Mouse (Mus musculus): ENCODE measurements around the gene Stradb.
"Not testable (repeated sequence)": the region's sequence is repeated elsewhere in the genome, so short reads cannot be mapped to it uniquely, and the experiment has no call there.

The Stradb gene

DNA sequence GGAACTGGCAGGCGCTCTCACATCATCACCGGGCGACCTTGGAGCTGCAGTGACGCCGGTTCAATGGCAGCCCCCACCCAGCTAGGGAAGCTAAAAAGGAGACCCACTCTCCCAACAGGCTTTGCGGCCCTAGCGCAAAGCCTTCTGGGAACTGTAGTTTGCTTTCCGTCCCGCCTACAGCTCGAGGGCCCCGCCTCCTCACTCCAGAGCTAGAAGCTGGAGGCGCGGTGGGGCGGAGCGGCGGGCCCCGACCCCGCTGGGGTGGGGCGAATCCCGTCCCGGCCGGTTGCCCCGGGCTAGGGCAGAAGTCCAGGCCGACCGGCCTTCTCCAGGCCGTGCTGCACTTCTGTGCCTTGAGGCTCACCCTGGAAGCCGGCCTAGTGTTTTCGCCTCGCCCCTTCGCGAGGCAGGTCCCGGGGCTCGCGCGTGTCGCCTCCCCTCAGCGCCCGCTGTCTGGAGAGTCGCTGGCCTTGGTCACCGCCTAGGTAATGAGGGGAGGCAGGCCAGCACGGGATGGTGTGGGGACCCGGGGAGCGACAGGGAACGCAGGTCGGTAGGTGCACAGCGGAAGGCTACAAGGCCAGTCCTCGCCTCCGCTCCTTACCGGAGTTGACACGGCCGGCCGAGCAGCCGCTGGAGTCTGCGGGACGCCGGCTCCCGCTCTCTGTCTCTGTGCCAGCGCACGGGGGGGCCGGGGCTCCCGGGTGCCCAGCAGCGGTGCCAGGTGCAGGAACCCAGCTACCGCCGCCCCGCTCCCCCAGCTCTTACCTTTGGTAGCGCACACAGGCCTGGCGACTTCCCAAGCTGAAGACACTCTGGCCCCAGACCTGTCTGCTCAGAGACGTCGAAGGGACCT lies at the start of gene Stradb, which contains the start of gene Trak2:
TSS of gene Stradb (plus strand) at position 157 of the 856 bp plus-strand sequence.
TSS of gene Trak2 (minus strand) at position 65 of the 856 bp plus-strand sequence.
- peak; percentile 91 for DNase-seq (ENCODE audit: extremely low spot score, low spot score)

DNA sequence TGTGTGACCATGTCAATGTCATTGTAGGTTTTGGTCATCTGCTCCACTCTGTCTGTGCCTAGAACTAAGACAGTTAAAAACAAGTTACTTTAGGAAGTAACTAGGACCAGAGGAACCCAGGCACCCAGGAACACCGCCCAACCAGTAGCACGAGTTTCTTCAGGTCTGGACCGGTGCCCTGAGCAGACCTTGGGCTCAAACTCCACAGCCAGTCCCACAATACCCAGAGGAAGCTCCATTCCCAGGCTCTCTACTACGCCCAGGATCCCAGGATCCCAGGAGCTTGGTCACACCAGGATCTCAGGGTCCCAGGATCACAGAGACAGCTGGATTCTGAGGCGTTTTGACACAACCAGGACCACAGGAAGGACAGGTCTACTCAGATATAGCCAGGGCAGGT lies 46.7 kb upstream of the Stradb start:
- no peak for DNase-seq (ENCODE audit: extremely low spot score, low spot score)

DNA sequence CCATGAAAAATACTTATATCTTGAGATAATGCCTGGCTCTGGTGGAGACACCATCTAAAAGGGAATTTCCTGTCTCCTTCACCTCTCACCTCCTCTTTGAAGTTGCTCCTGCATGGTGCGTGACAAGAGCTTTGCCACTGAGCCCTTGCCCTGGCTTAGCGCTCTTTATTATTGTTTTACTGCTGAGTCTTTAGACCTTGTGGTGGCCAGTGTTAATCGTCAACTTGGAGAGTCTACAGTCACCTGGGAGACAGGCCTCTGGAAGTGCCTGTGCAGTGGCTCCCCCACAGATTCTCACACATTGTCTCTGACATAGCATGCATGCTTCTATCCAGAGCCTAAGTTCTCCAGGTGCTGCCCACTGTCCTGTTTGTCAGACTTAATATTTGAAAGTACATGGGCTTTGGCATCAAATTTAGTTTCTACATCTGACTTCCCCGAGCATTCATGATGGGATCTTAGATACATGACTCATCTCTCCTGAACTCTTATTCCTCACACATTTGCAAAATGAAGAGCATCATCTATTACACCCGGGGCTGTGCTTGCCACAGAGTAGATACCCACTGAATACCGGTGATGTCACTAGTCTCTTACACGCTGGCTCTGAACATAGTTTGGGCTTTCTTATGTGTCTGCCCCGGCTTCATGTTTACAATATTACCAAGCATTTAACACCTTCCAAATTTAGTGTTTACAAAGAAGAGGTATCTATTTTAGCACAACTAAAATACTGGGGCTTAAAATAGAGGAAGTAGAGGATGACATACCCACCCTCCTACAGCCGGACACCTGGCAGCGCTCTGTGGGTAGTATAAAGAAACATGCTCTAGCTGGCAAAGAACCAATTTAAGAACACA lies 36.3 kb upstream of the Stradb start:
- DNase-seq (ENCODE audit: extremely low spot score, low spot score) = no peak

DNA sequence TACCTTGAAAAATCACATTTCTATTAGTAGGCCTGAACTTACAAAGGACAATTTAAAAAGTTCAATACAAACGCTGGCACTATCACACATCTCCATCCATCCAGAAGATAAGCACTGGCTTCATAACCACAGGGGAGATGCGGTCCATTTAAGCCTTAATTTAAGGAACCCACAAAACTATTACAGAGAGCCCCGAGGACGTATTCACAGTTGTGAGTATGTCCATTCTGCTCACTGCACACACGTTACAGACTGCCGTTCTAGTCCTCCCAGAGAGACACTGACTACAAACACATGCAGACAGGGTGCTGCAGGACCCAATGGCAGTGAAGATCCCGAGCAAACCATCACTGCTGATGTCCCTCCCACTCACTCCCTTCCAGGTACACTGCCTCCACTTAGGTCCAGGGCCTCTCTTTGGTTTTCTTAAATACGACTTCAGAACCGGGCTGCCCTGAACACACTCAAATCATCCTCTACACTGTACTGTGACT lies 35.7 kb upstream of the Stradb start:
- DNase-seq (ENCODE audit: extremely low spot score, low spot score) = no peak

DNA sequence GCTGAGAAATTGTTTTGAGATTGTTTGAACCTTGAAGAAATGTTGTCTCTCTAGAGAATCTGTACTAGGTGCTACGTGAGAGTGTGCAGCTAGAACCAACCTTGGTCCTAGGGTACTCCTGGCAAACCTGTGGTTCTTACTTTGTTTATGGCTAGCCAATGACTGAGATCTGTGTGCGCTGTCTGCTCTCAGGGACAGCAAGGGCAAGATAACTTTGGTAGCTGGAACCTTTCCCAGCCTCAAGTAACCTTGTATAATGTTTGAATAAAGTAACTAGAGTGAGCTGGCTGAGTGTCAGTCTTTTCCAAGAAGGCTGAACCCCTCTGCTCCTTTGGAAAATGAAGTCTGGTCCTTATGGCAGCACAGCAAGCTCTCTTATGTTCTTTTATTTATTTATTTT lies 27.8 kb upstream of the Stradb start:
- DNase-seq (ENCODE audit: extremely low spot score, low spot score) = no peak

DNA sequence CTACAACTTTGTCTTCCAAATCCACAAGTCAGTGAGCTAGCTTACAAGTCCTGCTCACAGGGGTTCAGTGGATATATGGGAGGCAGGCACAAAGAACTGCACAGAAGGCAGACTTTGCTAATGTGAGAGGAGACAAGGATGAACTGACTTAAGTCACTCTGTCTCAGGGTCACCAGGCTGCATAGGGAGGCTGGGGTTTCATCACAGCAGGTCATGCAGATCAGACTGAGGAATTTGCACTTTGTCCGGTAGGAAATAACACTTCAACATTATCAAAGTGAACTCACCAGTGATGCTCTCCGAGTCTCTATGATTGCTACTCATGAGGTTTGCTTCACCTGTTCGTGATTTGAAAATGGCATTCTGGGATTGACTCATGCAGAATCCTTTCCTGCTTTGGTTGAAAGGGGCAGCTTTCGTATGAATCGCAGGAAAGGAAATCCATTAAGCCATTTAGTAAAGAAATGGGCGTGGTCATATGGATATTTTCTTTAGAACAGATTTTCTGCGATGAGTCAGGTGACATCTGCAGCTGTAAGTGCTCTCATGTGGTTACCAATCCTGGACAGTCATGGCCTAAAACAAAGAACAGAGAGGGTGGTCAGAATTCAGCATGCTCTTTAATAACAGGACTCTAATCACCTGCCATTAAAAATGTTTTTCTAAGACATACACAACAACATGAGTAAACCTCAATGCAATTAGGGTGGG lies 27.2 kb upstream of the Stradb start:
- DNase-seq (ENCODE audit: extremely low spot score, low spot score) = no peak

DNA sequence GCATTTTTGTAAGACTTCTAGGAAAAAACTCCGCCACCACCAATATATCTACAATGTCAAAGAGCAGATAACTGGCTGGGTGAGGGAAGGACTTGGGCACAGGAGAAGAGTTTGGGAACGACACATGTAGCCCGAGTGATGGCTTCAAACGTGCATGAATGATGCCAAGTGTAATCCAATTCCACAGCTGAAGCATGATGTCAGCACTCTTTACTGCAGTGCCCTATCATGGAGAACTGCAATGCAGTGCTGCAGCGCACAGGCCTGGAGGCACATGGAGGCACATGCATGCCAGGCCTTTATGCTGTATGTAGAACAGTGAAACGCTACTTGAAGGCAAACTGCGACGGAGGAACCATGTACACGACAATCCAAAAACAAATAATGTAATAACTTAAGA lies 26.6 kb upstream of the Stradb start:
- DNase-seq (ENCODE audit: extremely low spot score, low spot score) = no peak

DNA sequence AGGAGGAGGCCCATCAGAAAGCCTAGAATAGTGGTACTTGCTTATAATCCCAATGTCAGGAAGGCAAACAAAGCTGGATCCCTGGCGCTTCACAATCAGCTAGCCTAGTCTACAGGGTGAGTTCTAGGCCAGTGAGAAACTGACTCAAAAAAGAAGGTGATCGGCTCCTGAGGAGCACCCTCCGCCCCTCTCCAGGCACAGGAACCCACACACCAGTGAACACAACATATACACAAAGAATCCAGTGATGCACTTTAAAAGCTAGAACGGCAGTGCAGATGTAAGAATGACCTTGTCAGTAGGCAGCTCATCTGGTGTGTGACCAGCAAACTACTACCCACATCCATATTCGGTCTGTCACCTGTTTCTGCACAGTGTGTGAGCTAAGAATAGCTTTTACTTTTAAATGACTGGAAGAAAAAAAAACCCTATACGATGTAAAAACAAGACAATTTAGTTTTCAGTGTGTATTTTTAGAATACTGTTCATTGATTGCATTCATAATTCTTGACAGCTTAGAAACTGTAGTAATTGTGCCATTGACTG lies 23.7 kb upstream of the Stradb start:
- no peak for DNase-seq (ENCODE audit: extremely low spot score, low spot score)

DNA sequence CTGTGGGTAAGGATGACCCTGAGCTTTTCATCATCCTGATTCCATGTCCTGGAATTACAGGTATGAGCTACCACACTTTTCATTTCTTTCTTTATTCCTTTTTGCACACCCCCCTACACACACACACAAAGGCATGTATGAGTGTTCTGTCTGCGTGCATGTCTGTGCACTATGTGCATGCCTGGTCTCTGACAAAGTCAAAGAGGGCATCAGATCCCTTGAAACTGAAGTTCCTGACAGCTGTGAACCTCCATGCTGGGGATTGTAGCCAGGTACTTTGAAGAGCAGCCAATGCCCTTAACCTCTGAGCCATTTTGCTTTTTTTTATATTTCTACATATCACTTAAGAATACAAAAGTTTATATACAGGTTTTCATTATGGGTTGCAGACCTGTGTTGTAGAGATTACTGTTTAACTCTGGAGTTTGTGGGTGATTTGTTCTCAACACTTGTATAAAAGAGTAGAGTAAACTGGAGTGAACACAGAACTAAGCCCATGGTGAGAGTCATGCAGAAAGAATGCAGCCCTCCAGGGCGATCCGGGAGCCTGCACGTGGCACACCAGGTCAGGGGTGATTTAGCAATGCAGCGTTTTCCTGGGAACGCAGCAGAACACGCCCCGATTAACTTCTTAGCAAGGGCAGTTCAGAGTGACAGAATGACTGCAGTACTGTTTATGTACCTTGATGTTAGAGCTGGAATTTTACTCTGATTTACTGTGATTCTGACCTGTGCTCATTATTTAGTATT lies 22.2 kb upstream of the Stradb start:
- no peak for DNase-seq (ENCODE audit: extremely low spot score, low spot score)

DNA sequence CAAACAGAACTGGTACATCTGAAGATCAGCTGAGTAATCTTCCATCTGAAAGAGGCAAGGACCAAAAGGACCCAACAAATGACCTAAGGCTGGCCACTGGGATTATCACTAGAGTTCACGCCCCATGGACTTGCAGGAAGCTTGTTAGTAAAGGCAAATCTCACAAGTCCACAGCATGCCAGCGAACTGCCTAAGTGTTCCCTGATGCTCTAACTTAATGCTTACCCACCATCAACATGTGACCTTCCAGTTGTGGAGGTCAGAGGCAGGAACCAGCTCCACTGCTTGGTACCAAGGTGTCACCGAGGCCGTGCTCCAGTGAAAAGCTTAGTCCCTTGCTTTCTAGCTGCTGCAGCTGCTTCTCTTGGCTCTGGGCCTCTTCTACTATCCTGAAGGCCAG lies 21.5 kb upstream of the Stradb start:
- DNase-seq (ENCODE audit: extremely low spot score, low spot score) = no peak

DNA sequence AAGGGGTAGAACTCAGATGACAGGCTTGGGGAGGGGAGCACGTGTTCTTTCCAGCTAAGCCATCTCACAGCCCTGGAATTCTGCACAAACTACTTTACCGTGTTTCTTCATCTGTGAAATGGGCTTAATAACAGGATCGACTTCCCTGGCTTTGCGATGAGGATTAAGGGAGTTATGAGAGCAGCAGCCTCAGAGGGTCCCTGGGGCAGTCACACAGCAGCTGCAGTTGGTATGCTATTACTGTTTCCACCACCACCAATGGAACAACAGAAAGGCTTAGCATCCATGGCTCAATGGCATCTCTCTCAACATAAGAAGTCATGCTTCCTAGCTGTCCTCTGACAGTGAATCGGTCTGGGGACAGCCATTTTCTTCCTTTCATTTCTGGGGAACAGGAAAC lies 20.8 kb upstream of the Stradb start:
- no peak for DNase-seq (ENCODE audit: extremely low spot score, low spot score)

DNA sequence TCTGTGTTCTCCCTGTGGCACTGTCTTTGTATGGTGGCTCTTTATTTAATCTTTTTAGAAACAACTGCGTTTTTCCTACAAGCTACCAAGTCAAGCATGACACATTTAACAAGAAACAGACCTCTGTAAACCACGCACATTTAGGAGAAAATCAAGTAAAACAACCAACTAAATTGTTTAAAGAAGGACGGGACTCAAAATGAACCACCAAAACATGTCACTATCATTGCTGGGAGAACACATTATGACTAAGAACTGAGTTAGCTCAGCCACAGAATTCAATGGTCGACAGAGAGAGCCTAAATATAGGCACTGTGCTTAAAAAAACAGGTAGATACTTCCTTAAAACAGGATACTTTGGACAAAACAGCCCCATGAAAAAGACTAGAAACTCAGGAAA lies 20.3 kb upstream of the Stradb start:
- no peak for DNase-seq (ENCODE audit: extremely low spot score, low spot score)

DNA sequence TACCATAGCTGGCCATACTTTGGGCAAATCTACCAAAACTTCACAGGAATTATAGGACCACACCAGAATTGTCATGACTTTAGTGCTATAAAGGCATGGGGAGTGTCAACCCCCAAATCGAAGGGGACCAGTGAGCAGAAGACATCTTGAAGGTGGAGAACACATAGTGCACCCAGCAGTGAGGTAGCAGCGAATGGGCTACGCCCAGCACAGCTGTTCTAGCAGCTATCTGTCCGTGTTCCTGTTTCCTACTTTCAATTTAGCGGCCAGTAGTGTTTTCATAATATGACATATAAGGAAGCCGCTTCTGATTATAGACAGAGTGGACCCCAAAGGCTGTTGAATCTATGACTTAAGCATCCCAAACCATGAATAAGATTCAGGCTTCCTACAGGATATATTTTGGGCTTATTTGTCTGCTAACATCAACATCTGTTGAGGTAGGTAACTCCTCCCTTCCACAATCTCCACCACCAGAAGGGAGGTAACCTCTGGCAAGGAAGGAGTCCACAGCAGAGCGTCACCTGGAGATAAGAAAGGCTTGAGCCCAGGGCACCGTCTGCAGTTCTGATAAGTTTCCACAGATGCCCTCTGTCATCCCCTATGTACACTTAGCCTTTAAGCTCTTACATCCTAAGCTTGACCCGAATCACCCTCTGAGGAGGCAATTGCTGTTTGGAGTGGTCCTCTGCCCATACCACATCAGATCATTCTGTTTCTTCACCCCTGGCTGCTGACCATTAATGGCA lies 19.5 kb upstream of the Stradb start:
- no peak for DNase-seq (ENCODE audit: extremely low spot score, low spot score)

DNA sequence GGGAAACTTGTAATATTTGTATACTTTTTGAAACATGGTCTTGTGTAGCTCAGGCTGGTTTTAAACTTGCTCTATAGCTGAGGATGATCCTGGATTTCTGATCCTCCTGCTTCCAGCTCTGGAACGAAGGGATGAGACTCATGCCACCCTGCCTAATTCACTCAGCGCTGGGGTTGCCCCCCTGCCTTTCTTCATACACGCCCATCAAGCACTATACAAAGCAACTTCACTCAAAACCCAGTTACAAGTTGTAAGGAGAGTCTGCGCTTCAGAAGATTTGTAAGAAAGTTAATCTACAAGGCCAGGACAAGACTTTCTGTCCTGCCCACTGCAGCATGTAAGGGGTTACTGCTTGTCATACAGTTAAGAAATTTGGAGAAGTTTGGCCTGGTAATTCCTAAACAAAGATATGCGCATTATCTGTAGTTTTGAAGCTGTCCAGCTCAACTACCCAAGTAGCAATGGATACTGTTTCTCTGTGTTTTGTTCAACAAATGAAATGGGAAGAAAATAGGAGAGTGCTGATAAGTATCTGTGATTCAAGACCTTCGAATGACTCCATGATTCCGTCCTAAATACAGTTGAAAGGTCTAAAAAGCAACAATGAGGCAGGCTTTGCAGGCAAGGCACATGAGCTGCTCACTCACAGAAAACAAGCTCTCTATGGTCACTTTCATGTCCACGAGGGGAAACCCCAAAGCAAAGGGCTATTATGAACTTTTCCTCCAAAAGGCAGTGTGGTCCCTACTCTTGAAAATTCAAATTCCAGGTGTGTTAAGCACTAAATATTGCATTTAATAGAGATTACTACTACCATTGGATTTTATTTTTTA lies 18.5 kb upstream of the Stradb start:
- no peak for DNase-seq (ENCODE audit: extremely low spot score, low spot score)

DNA sequence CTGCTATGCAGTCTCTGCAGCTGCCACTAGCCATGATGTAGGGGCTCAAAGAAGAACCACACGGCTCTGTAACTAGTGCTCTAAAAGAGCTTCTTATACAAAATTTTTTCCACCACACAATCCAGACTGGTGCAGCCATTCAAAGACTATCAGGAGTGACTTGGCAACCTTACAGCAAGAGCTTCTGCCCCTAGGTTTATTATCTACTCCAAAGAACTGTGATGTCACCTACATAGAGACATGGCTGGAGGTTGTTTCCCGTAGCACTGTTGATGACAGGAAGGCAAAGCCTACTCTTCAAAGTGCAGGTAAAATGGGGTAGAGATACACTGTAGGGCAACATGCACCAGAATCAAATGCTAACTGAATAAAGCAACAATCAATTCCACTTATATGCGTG lies 17.6 kb upstream of the Stradb start:
- no peak for DNase-seq (ENCODE audit: extremely low spot score, low spot score)

DNA sequence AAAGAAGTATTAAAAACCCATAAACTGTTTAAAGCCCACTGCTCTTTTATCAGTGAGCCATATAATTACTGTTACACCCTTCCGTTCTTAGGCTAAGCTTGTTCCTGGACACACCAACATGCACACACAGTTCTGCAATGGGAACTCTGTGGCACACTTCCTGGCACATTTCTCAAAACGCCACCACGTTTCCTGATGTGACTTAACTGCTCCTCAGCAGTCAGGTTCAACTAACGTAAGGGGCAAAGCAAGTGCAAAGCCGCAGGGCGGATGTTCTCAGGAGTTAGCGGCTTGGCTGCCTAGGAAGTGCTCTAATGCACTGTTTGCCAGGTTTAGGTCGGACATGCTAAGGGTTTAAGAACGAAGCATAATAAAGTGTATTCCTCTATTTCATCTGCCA lies 17.1 kb upstream of the Stradb start:
- no peak for DNase-seq (ENCODE audit: extremely low spot score, low spot score)

DNA sequence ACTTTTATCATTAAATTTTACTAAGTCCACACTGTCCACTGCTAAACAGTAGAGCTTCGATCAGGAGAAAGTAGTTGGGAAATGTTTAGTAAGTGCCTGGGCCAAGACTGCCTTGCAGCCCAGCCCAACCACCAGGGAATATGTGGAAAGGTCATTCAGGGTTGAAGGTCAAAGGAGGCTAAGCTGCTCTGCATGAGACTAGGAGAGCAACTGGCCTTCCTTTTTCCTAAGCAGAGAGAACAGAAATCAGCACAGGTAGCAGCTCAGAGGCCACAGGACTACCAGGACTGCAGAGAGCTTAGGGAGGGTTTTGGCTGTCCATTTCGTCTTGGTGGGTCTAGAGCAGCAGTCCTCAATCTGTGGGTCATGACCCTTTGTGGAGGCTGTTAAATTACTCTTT lies 15.4 kb upstream of the Stradb start:
- DNase-seq (ENCODE audit: extremely low spot score, low spot score) = no peak

DNA sequence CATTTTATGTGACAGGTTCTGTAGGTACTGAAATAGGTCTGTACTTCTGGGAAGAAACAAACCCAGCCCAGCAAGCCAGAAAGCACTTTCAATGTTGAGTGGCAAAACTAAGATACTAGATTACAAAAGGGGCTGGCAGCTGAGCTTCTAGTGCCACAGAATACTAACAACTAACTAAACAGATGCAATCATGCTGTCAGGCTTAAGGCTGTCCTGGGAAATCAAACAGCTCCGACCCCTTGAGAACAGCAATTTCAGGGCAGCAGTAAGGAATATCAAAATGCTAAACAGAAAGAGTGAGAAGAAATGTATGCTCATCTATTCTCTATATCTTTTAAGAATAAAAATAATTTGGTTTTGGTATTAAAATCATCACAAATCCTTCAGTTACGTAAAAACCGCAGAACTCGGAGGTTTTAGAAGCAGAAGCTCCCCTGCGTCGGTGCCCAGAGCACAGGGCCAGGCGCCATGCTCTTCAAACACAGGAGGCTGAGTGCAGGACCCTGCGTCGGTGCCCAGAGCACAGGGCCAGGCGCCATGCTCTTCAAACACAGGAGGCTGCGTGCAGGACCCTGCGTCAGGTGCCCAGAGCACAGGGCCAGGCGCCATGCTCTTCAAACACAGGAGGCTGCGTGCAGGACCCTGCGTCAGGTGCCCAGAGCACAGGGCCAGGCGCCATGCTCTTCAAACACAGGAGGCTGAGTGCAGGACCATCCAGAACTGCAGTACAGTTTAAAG lies 14.4 kb upstream of the Stradb start:
- DNase-seq (ENCODE audit: extremely low spot score, low spot score) = not testable (repeated sequence)
